7 mouse cellular contexts compared by ENCODE assay signal in genomic region chr14:86562728-86563127, GRCm38 (mm10).
DNase-seq lines count a peak whose midpoint lies in the region; ATAC-seq and TF ChIP-seq lines count a peak whose summit lies in the region.

No protein-coding gene starts in this region.

- peak; percentile 89 for ATAC-seq in common myeloid progenitor, adult 5-6 weeks (replicated peaks; ENCODE audit: low read depth, poor library complexity, severe bottlenecking)
- ATAC-seq in liver, postnatal 0 days, result no peak

- H3K4me3 ChIP-seq in liver, postnatal 0 days (ENCODE audit: low read depth, low read length), result no peak overlapping the region

- no peak overlapping the region for H3K27ac ChIP-seq in liver, postnatal 0 days (ENCODE audit: low read depth)

- peak; percentile 7 to 13 for DNase-seq in layer of hippocampus, postnatal 10 days (ENCODE audit: low spot score in 2 of 2)
- no peak for DNase-seq in layer of hippocampus, postnatal 36 days
- DNase-seq in R1 (ENCODE audit: low read depth, low spot score), result peak; percentile 57
- DNase-seq in liver, postnatal 0 days, result peak; percentile 12
- DNase-seq in spleen, postnatal 14 days (ENCODE audit: low spot score in 2 of 2), result no peak
- no peak for DNase-seq in thymus, postnatal 0 days (ENCODE audit: low spot score)

- H3K9ac ChIP-seq in liver, postnatal 0 days (replicated peaks), result no peak overlapping the region

- no peaks in the 10 kb centered on the region for H3K36me3 ChIP-seq in liver, postnatal 0 days (replicated peaks; ENCODE audit: insufficient read depth, low read length)

- 41% methylated on average over 2 of the region's 2 CpGs for WGBS in liver, postnatal 0 days (ENCODE audit: insufficient replicate concordance)

- no peak for TF ChIP-seq EP300 in liver, postnatal 0 days (IDR thresholded peaks at IDR 0.05; ENCODE audit: low read depth)

- no peak overlapping the region for H3K4me2 ChIP-seq in liver, postnatal 0 days (ENCODE audit: low read depth, low read length)

- TF ChIP-seq CTCF in liver, postnatal 0 days (IDR thresholded peaks at IDR 0.05; ENCODE audit: low read depth), result peak; percentile 63

- H3K27me3 ChIP-seq in liver, postnatal 0 days (ENCODE audit: insufficient read depth, low read length), result no peaks in the 10 kb centered on the region

- H3K4me1 ChIP-seq in liver, postnatal 0 days (ENCODE audit: insufficient read depth), result no peaks in the 10 kb centered on the region

- H3K9me3 ChIP-seq in liver, postnatal 0 days (ENCODE audit: low read length), result no peaks in the 10 kb centered on the region

Comparison
In these comparisons a context has a peak if more than half of its experiments do, and no peak if none do; other contexts are left out.
1. DNase-seq: peak in layer of hippocampus, postnatal 10 days (2 of 2), R1 (single experiment) and liver, postnatal 0 days (single experiment); none in layer of hippocampus, postnatal 36 days (0 of 2), spleen, postnatal 14 days (0 of 2) and thymus, postnatal 0 days (single experiment).